Mouse (Mus musculus) liver, embryonic 11.5 days (tissue): Measurements from ENCODE around the gene Srek1. TPM values are rescaled to one million over a fixed set of nuclear protein-coding genes. Genes with fewer than 3 reads are reported as not detected.

ENCODE experiments used
- ATAC-seq: fragments of 200-750 bp; cut with Nextera tagmentation; replicated peaks from 2 replicates; pipeline ENCODE4 v1.8.0; 2017; ENCODE audit warnings: moderate number of reproducible peaks, mild to moderate bottlenecking, moderate TSS enrichment, moderate library complexity; ENCODE audit not compliant: low FRiP score
- DNase-seq: peaks from one replicate; pipeline ENCODE4 v3.0.0-alpha.2; 2017; ENCODE audit warnings: low spot score
- H3K27ac ChIP-seq: fragments of 300-500 bp; sonication (generic); 2 replicates; pipeline ENCODE4 v1.5.1; 2014; ENCODE audit warnings: mild to moderate bottlenecking, low read depth, low read length, control low read depth
- H3K27me3 ChIP-seq: fragments of 300-500 bp; sonication (generic); replicated peaks from 2 replicates; pipeline ENCODE4 v1.6.1; 2014; ENCODE audit warnings: low read length, mixed read lengths; ENCODE audit not compliant: control insufficient read depth, insufficient read depth
- H3K36me3 ChIP-seq: fragments of 300-500 bp; sonication (generic); 2 replicates; pipeline ENCODE4 v1.6.1; 2014; ENCODE audit warnings: mild to moderate bottlenecking, low read length, moderate library complexity, mixed read lengths; ENCODE audit not compliant: control insufficient read depth, insufficient read depth
- H3K4me1 ChIP-seq: fragments of 300-500 bp; sonication (generic); replicated peaks from 2 replicates; pipeline ENCODE4 v1.6.1; 2014; ENCODE audit warnings: low read length, mixed read lengths; ENCODE audit not compliant: control insufficient read depth, insufficient read depth
- H3K4me2 ChIP-seq: fragments of 300-500 bp; sonication (generic); 2 replicates; pipeline ENCODE4 v1.6.1; 2014; ENCODE audit warnings: mild to moderate bottlenecking, control low read depth, moderate library complexity
- H3K4me3 ChIP-seq: fragments of 300-500 bp; sonication (generic); 2 replicates; pipeline ENCODE4 v1.5.1; 2014; ENCODE audit warnings: low read depth, low read length, control low read depth
- H3K9ac ChIP-seq: fragments of 300-500 bp; sonication (generic); 2 replicates; pipeline ENCODE4 v1.6.1; 2014; ENCODE audit warnings: low read depth, low read length, control low read depth
- H3K9me3 ChIP-seq: fragments of 300-500 bp; sonication (generic); 2 replicates; pipeline ENCODE4 v1.6.1; 2016; ENCODE audit warnings: low read length, inconsistent platforms, mixed read lengths; ENCODE audit not compliant: control insufficient read depth
- WGBS: fragments of 180-500 bp; shearing (Covaris S2); extraction: QIAGEN DNeasy Blood & Tissue Kit; methylation state at CpG from one replicate; pipeline ENCODE4 v1.1.7; 2014; 5-methylcytosine and 5-hydroxymethylcytosine counted together
- polyA plus RNA-seq: library from polyadenylated mRNA; unstranded; fragments of >200 nt; fragmentation: Nextera tagmentation; extraction: Ambion mirVana; gene quantifications from 2 replicates; pipeline ENCODE4 v1.2.1, GENCODE M21; 2014

Gene Srek1
- polyA plus RNA-seq = 61.7 and 68.4 TPM in 2 replicates

- Histone ChIP-seq H3K4me2 (peak within 1 kb of the TSS; percentile 85), H3K36me3 (no peaks in the 10 kb centered on the region), H3K9ac (peak within 1 kb of the TSS; percentile 94), H3K4me3 (peak within 1 kb of the TSS; percentile 76), H3K9me3 (no peaks in the 10 kb centered on the region), H3K27me3 (no peaks in the 10 kb centered on the region), H3K27ac (peak within 1 kb of the TSS; percentile 92), H3K4me1 (peaks cover 20% of the 10 kb centered on the region)
- peak; percentile 92 for ATAC-seq
- peak; percentile 96 for DNase-seq
- WGBS = under 1% methylated on average over 81 of the region's 81 CpGs
Measured at GRCm38 (mm10) chr13:103774119-103774757, at the start of gene Srek1. Srek1 (minus strand) TSS chr13:103774608.

- 92% methylated on average over 1 of the region's 1 CpGs for WGBS
- Histone ChIP-seq H3K9me3 (no peaks in the 10 kb centered on the region), H3K36me3 (no peaks in the 10 kb centered on the region; the same call in 1 of the 2 replicates), H3K27ac (no peak overlapping the region), H3K27me3 (no peaks in the 10 kb centered on the region), H3K4me1 (no peaks in the 10 kb centered on the region), H3K9ac (no peak overlapping the region), H3K4me3 (no peak overlapping the region), H3K4me2 (no peak overlapping the region)
- no peak for DNase-seq
- no peak for ATAC-seq
Measured at GRCm38 (mm10) chr13:103822270-103822669, 47.9 kb upstream of the Srek1 start.

DNA sequence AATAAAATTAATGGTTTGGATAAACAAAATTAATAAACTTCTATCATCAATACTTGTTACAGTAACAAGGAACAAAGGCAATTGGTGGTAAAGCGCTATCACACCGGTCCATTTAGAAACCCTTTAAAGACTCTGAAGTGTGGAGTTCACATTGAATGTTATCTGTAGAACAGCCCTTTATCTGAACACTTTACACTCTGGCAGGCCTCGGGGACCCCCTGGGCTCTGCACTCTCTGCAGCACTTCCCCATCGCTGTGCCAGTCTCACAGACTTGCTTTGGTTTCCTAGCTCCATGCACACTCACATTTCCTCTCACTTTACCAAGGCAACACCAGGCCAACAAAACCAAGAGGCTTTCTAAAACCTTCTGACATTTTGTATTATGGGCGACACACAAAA is 45.0 kb upstream of the Srek1 start:
- no peak overlapping the region for H3K27ac ChIP-seq
- 62% methylated on average over 5 of the region's 5 CpGs for WGBS
- no peak overlapping the region for H3K4me2 ChIP-seq
- no peaks in the 10 kb centered on the region for H3K4me1 ChIP-seq
- H3K4me3 ChIP-seq = no peak overlapping the region
- no peaks in the 10 kb centered on the region for H3K9me3 ChIP-seq
- no peak overlapping the region for H3K9ac ChIP-seq
- H3K27me3 ChIP-seq = no peaks in the 10 kb centered on the region
- DNase-seq (no peak), ATAC-seq (no peak)
- H3K36me3 ChIP-seq = no peaks in the 10 kb centered on the region; the same call in 1 of the 2 replicates

DNA sequence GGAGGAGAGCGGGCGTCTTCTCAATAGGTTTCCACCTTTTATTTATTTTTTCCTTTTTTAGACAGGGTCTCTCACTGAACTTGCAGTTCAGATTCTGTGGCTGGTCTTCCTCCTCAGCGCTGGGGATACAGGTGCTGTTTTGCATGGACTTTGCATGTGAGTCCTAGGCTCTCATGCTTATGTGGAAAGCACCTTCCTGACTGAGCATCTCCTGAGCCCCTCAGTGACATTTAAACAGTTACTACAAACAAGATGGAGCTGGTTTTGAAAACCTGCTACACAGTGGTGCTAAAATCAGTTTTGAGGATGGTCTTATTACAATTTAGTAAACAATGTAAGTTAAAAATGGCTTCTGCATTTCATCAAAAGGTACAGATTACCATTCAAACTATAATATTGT is 43.5 kb upstream of the Srek1 start:
- Histone ChIP-seq H3K4me3 (no peak overlapping the region), H3K27ac (no peak overlapping the region), H3K9me3 (no peaks in the 10 kb centered on the region), H3K27me3 (no peaks in the 10 kb centered on the region), H3K36me3 (no peaks in the 10 kb centered on the region; the same call in 1 of the 2 replicates), H3K9ac (no peak overlapping the region), H3K4me1 (no peaks in the 10 kb centered on the region), H3K4me2 (no peak overlapping the region)
- no peak for DNase-seq
- WGBS = 95% methylated on average over 3 of the region's 3 CpGs
- no peak for ATAC-seq

GRCm38 (mm10) chr13:103807464-103807863 is 33.1 kb upstream of the Srek1 start:
- no peak overlapping the region for H3K4me3 ChIP-seq
- no peak overlapping the region for H3K9ac ChIP-seq
- H3K4me1 ChIP-seq = 0 out of 2 replicates have a peak, but pooled peaks cover 3% of the 10 kb centered on the region
- no peaks in the 10 kb centered on the region for H3K36me3 ChIP-seq
- DNase-seq (no peak), ATAC-seq (no peak; the same call in 1 of the 2 replicates)
- no peaks in the 10 kb centered on the region for H3K27me3 ChIP-seq
- H3K4me2 ChIP-seq = no peak overlapping the region
- H3K27ac ChIP-seq = no peak overlapping the region
- WGBS = 46% methylated on average over 5 of the region's 5 CpGs
- no peaks in the 10 kb centered on the region for H3K9me3 ChIP-seq

GRCm38 (mm10) chr13:103806210-103806851 is 31.9 kb upstream of the Srek1 start:
- Histone ChIP-seq H3K4me2 (no peak overlapping the region), H3K4me1 (0 out of 2 replicates have a peak, but pooled peaks cover 3% of the 10 kb centered on the region), H3K4me3 (no peak overlapping the region), H3K36me3 (no peaks in the 10 kb centered on the region), H3K27ac (no peak overlapping the region), H3K9me3 (no peaks in the 10 kb centered on the region), H3K9ac (no peak overlapping the region), H3K27me3 (no peaks in the 10 kb centered on the region)
- ATAC-seq = no peak
- WGBS = 78% methylated on average over 6 of the region's 6 CpGs
- no peak for DNase-seq

DNA sequence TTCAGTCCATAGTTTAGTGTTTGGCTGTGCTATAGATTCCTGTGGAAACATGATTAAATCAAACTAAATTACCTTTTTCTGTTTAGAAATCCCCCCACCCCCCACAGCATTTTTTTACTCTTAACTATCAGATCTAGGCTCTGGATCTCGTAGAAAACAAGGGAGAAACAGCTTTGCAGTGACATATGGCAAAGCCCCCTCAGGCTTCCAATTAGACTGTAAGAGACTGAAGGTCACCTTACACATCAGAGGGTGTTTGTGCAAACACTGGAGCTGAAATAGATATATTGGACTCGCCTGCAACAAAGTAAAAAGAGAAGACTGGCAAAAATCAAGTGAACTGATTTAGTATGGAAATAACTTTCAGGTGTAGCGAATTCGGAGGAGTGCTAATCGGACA is 29.3 kb upstream of the Srek1 start:
- H3K27me3 ChIP-seq = no peaks in the 10 kb centered on the region
- no peak overlapping the region for H3K27ac ChIP-seq
- ATAC-seq = no peak
- WGBS = 71% methylated on average over 5 of the region's 5 CpGs
- DNase-seq = no peak
- H3K36me3 ChIP-seq = no peaks in the 10 kb centered on the region
- no peak overlapping the region for H3K9ac ChIP-seq
- H3K4me1 ChIP-seq = 0 out of 2 replicates have a peak, but pooled peaks cover 3% of the 10 kb centered on the region
- no peaks in the 10 kb centered on the region for H3K9me3 ChIP-seq
- no peak overlapping the region for H3K4me2 ChIP-seq
- H3K4me3 ChIP-seq = no peak overlapping the region

GRCm38 (mm10) chr13:103801021-103801420 is 26.6 kb upstream of the Srek1 start:
- WGBS = 87% methylated on average over 1 of the region's 1 CpGs
- no peaks in the 10 kb centered on the region for H3K36me3 ChIP-seq
- DNase-seq (no peak), ATAC-seq (no peak)
- H3K4me1 ChIP-seq = no peaks in the 10 kb centered on the region
- no peaks in the 10 kb centered on the region for H3K9me3 ChIP-seq
- no peak overlapping the region for H3K4me3 ChIP-seq
- H3K9ac ChIP-seq = no peak overlapping the region
- H3K27ac ChIP-seq = no peak overlapping the region
- H3K27me3 ChIP-seq = no peaks in the 10 kb centered on the region
- no peak overlapping the region for H3K4me2 ChIP-seq
